Mouse (Mus musculus) hindbrain, embryonic 10.5 days (tissue): ENCODE results near the gene Srgap3. TPM values are rescaled to one million over a fixed set of nuclear protein-coding genes. Genes with fewer than 3 reads are reported as not detected.

Source experiments
- DNase-seq: peaks from one replicate; pipeline ENCODE4 v3.0.0-alpha.2; 2017; ENCODE audit warnings: low spot score
- H3K27ac ChIP-seq: fragments of 300-500 bp; sonication (generic); 2 replicates; pipeline ENCODE4 v1.5.1; 2016; ENCODE audit warnings: mild to moderate bottlenecking, moderate library complexity
- H3K27me3 ChIP-seq: fragments of 300-500 bp; sonication (generic); 2 replicates; pipeline ENCODE4 v1.6.1; 2016; ENCODE audit warnings: mild to moderate bottlenecking; ENCODE audit not compliant: poor library complexity, insufficient read depth, severe bottlenecking
- H3K36me3 ChIP-seq: fragments of 300-500 bp; sonication (generic); 2 replicates; pipeline ENCODE4 v1.6.1; 2016; ENCODE audit warnings: mild to moderate bottlenecking, moderate library complexity
- H3K4me1 ChIP-seq: fragments of 300-500 bp; sonication (generic); replicated peaks from 2 replicates; pipeline ENCODE4 v1.6.1; 2016; ENCODE audit warnings: mild to moderate bottlenecking
- H3K4me3 ChIP-seq: fragments of 300-500 bp; sonication (generic); 2 replicates; pipeline ENCODE4 v1.5.1; 2016; ENCODE audit warnings: mild to moderate bottlenecking, moderate library complexity
- H3K9me3 ChIP-seq: fragments of 300-500 bp; sonication (generic); 2 replicates; pipeline ENCODE4 v1.6.1; 2016; ENCODE audit warnings: mild to moderate bottlenecking, moderate library complexity
- WGBS: fragments of 180-500 bp; shearing (Covaris S2); methylation state at CpG from one replicate; pipeline ENCODE4 v1.1.7; 2016; 5-methylcytosine and 5-hydroxymethylcytosine counted together
- polyA plus RNA-seq: library from polyadenylated mRNA; unstranded; fragments of >200 nt; fragmentation: Nextera tagmentation; extraction: Ambion mirVana; gene quantifications from 2 replicates; pipeline ENCODE4 v1.2.1, GENCODE M21; 2016

Srgap3 gene
- polyA plus RNA-seq, 1 experiment from 2014 or later, result 34.7 TPM

- no peaks in the 10 kb centered on the region for H3K27me3 ChIP-seq
- H3K4me1 ChIP-seq, result peaks cover 77% of the 10 kb centered on the region
- H3K4me3 ChIP-seq, result peak overlapping the region; percentile 7; the same call in 1 of the 2 replicates
- no peak for DNase-seq
- H3K36me3 ChIP-seq, result peaks cover 9% of the 10 kb centered on the region
- H3K27ac ChIP-seq, result peak overlapping the region; percentile 80
- H3K9me3 ChIP-seq, result no peaks in the 10 kb centered on the region
- 77% methylated on average over 5 of the region's 5 CpGs for WGBS
These were observed 112.6 kb downstream of the Srgap3 start for GRCm38 (mm10) chr6:112834430-112834829.

- Histone ChIP-seq H3K36me3 (peaks cover 16% of the 10 kb centered on the region), H3K27ac (peak overlapping the region; percentile 80), H3K4me1 (peaks cover 77% of the 10 kb centered on the region), H3K27me3 (no peaks in the 10 kb centered on the region), H3K9me3 (no peaks in the 10 kb centered on the region), H3K4me3 (peak overlapping the region; percentile 7; the same call in 1 of the 2 replicates)
- WGBS, result 38% methylated on average over 6 of the region's 6 CpGs
- peak; percentile 45 for DNase-seq
These were observed 113.3 kb downstream of the Srgap3 start for GRCm38 (mm10) chr6:112833763-112834162.

DNA sequence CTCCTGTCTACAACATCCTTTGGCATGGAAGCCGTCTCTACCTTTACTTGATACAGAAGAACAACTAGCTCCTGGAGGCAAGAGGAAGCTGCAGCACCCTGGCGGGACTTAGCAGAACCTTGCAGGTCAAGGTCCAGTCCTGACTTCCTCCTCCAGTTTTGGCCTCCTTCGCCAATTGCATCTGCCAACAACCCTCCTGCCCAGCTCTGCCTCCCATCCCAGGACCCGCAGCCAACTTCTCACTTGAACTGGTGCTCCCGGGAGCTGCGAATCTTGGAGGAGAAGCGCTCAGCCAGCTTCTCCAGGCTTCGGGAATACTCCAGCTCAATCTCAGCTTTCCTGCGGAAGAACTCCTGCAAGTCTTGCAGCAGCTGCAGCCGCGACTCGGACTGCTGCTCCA is 117.9 kb downstream of the Srgap3 start:
- H3K27ac ChIP-seq, result peak overlapping the region; percentile 75
- DNase-seq, result no peak
- H3K4me1 ChIP-seq, result peaks cover 53% of the 10 kb centered on the region
- WGBS, result 65% methylated on average over 12 of the region's 12 CpGs
- H3K9me3 ChIP-seq, result no peaks in the 10 kb centered on the region
- peaks cover 49% of the 10 kb centered on the region for H3K36me3 ChIP-seq
- no peaks in the 10 kb centered on the region for H3K27me3 ChIP-seq
- no peak overlapping the region for H3K4me3 ChIP-seq

DNA sequence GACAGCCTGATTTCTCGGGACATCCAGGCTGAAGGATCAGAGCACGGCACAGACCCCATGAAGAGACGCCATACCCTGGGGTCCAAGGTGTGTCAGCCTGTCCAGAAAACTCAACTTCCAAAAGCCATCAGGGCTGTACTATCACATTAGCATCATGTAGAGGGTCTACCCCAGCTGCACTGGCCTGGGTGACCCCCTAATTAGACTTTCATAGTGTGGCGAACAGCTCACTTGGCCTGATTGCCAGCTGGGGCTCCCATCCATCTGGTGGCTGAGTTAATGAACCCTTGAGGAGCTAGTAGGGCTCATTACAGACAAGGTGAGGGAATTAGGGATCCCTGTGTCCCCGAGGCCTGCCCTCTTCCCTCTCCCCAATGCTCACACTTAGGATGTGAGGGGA is 118.6 kb downstream of the Srgap3 start:
- Histone ChIP-seq H3K36me3 (peaks cover 54% of the 10 kb centered on the region), H3K4me1 (peaks cover 45% of the 10 kb centered on the region), H3K9me3 (no peaks in the 10 kb centered on the region), H3K4me3 (no peak overlapping the region), H3K27ac (peak overlapping the region; percentile 75), H3K27me3 (no peaks in the 10 kb centered on the region)
- WGBS, result 75% methylated on average over 5 of the region's 5 CpGs
- peak; percentile 36 for DNase-seq

DNA sequence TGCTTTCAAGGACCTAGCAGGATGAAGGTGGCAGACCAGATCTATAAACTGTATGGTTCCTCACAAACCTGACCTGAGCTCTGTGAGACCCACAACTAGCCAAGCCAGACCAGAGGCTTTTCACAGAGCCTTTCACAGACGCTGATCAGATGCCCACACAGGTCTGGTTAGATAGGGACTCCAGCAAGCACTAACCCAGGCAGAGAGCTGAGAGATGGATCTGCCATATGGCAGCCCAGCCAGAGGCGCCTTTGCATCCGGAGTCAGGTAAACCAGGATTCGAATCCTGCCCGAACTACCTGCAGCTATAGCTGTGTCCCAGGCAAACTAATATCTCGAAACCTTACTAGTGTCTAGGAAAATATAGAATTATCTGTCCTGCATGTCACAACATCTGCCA is 121.4 kb downstream of the Srgap3 start:
- no peak overlapping the region for H3K4me3 ChIP-seq
- no peaks in the 10 kb centered on the region for H3K9me3 ChIP-seq
- H3K36me3 ChIP-seq, result peaks cover 80% of the 10 kb centered on the region
- no peaks in the 10 kb centered on the region for H3K27me3 ChIP-seq
- peak overlapping the region; percentile 24; the same call in 1 of the 2 replicates for H3K27ac ChIP-seq
- H3K4me1 ChIP-seq, result peaks cover 49% of the 10 kb centered on the region
- 96% methylated on average over 6 of the region's 6 CpGs for WGBS
- no peak for DNase-seq

DNA sequence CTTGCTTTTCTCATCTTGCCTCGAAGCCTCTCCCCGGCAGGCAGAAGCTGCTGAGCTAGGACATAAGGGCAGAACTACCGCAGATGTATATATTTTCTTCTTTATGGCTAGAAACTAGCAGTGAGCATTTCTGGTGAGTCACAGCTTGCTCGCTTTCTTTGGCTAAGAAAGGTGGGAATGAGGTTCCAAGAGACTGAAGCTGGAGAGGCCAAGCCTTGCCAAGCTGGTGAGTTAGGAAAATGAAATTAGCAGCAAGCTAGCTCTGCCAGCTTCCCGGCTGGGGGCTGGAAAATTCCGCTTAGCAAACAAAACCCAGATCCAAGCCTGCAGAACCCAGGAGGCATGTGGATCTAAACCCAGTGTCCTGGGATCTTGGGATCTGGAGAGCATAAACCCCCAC is 124.0 kb downstream of the Srgap3 start:
- no peak for DNase-seq
- no peaks in the 10 kb centered on the region for H3K27me3 ChIP-seq
- H3K36me3 ChIP-seq, result peaks cover 78% of the 10 kb centered on the region
- H3K27ac ChIP-seq, result peak overlapping the region; percentile 5; the same call in 1 of the 2 replicates
- WGBS, result 93% methylated on average over 6 of the region's 6 CpGs
- H3K4me1 ChIP-seq, result peaks cover 31% of the 10 kb centered on the region
- H3K4me3 ChIP-seq, result no peak overlapping the region
- no peaks in the 10 kb centered on the region for H3K9me3 ChIP-seq

DNA sequence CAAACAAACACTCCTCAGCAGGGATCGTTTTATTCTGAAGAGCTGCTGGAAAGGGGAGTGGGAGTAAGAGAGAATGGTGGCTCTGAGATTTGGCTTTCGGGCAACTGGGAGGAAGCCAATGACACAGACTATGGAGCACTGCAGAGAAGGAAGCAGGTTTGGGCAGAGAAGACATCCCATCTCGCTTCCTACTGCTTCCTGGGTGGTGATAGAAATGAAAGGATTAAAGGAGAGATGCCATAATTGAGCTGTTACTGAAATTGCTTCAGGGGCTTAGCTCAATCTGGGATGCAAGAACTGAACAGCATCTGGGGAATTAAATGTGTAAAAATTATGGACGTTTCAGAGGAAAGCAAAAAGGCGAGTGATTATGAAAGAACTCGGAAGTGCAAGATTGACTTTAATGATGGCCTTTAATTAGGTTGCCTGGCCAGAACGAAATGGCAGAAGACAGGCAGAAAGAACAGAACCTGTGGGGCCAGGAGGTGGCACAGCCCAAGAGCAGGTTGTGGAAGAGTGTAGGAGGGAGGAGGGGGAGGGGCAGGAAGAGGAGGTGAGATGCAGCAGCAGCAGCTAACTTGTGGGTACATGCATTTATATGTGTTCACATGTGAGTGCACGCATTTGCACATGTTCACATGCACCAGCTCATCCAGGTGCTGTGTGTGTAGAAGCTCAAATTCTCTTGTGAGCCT is 126.6 kb downstream of the Srgap3 start:
- peaks cover 46% of the 10 kb centered on the region for H3K4me1 ChIP-seq
- H3K36me3 ChIP-seq, result peaks cover 75% of the 10 kb centered on the region
- DNase-seq, result no peak
- peak overlapping the region; percentile 40; the same call in 1 of the 2 replicates for H3K27ac ChIP-seq
- 80% methylated on average over 8 of the region's 8 CpGs for WGBS
- no peak overlapping the region for H3K4me3 ChIP-seq
- no peaks in the 10 kb centered on the region for H3K27me3 ChIP-seq
- H3K9me3 ChIP-seq, result no peaks in the 10 kb centered on the region

DNA sequence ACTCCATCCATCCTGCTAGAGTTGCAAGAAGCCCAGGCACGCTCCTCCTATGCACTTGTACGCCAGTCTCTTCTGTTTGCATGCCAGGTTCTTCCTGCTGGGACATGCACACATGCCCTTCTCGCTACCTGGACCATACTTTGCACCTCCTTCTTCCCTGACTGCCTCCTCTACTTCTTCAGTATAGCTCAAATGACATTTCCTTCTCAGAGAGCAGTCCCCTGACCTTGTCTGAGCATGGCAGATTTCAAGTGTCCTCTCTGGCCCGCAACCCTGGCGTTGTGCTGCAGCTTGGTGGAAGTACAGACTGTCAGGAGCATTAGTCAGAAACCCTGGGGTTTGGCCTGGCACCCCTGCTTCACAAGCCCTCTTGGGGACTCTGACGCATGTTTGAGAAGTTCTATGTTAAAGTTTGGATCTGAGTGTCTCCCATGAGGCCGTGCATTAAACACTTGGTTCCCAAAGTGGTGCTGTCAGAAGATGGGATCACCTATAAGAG is 128.6 kb downstream of the Srgap3 start:
- 94% methylated on average over 7 of the region's 7 CpGs for WGBS
- DNase-seq, result no peak
- Histone ChIP-seq H3K9me3 (no peaks in the 10 kb centered on the region), H3K36me3 (peaks cover 77% of the 10 kb centered on the region), H3K27me3 (no peaks in the 10 kb centered on the region), H3K27ac (no peak overlapping the region), H3K4me1 (peaks cover 64% of the 10 kb centered on the region), H3K4me3 (no peak overlapping the region)

DNA sequence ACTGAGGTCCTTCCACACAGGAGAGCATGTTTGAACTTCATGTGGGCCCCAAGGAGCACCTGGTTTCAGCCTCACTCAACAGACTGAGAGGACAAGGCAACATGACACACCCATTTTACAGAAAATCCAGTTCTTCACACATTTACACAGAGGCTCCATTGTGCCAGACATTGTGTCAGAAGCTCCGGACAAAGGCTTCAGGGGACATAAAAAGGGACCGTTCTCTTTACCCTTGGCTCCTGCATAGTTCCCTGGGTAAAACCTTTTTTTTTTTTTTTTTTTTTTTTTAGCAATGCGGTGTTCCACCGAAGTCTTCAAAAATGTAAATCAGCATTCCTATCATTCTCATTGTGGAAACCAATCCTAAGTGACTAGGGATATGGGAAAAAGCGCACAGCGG is 131.5 kb downstream of the Srgap3 start:
- Histone ChIP-seq H3K27me3 (no peaks in the 10 kb centered on the region), H3K9me3 (no peaks in the 10 kb centered on the region), H3K4me1 (peaks cover 73% of the 10 kb centered on the region), H3K27ac (peak overlapping the region; percentile 54), H3K4me3 (no peak overlapping the region), H3K36me3 (peaks cover 58% of the 10 kb centered on the region)
- 69% methylated on average over 6 of the region's 6 CpGs for WGBS
- no peak for DNase-seq

DNA sequence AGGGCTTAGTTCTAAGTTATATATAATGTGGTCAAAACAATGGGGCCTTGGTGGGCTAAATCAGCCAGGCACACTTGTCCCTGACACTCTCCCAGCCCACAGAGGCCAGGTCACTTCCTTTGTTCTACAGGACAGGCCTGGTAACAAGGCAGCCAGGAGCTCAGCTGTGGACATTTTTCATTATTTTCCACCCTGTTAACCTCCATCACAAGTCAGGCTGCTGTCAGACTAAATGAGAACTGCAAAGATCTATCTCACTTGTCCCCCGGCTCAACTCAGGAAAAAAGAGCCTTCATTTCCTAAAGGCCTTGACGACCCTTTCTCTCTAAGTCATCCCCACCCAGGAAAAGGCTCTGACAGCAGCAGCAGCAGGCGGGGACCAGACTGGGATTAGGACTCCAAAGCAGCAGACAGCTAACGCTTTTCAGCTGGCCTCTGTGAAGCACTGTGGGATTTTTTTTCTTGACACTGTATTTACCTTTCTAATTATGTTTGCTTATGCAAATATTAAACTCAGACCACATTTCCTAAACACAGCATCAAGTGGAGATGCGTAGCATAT is 132.5 kb downstream of the Srgap3 start:
- peaks cover 76% of the 10 kb centered on the region for H3K4me1 ChIP-seq
- 47% methylated on average over 5 of the region's 5 CpGs for WGBS
- peaks cover 49% of the 10 kb centered on the region for H3K36me3 ChIP-seq

GRCm38 (mm10) chr6:112812884-112813283 is 134.2 kb downstream of the Srgap3 start:
- WGBS, result 95% methylated on average over 7 of the region's 7 CpGs
- Histone ChIP-seq H3K4me3 (no peak overlapping the region), H3K27ac (peak overlapping the region; percentile 88; the same call in 1 of the 2 replicates), H3K36me3 (peaks cover 49% of the 10 kb centered on the region), H3K27me3 (no peaks in the 10 kb centered on the region), H3K4me1 (peaks cover 89% of the 10 kb centered on the region), H3K9me3 (no peaks in the 10 kb centered on the region)
- DNase-seq, result no peak

More for the DNA sequence above, 132.5 kb downstream of the Srgap3 start:
- H3K27me3 ChIP-seq, result no peaks in the 10 kb centered on the region
- peak overlapping the region; percentile 54 for H3K27ac ChIP-seq
- DNase-seq, result peak; percentile 23
- H3K4me3 ChIP-seq, result no peak overlapping the region
- H3K9me3 ChIP-seq, result no peaks in the 10 kb centered on the region

- 64% methylated on average over 4 of the region's 4 CpGs for WGBS
- H3K27ac ChIP-seq, result peak overlapping the region; percentile 88
- H3K27me3 ChIP-seq, result no peaks in the 10 kb centered on the region
- no peaks in the 10 kb centered on the region for H3K9me3 ChIP-seq
- no peak for DNase-seq
- H3K4me3 ChIP-seq, result peak overlapping the region; percentile 5
- H3K4me1 ChIP-seq, result peaks cover 67% of the 10 kb centered on the region
- peaks cover 50% of the 10 kb centered on the region for H3K36me3 ChIP-seq
These were observed 136.6 kb downstream of the Srgap3 start for GRCm38 (mm10) chr6:112810521-112810830.
